Mouse (Mus musculus) testis, postnatal 10 days (tissue): ENCODE data around the gene Gm7173.

Experiments
- DNase-seq: peaks from one replicate; pipeline ENCODE4 v3.0.0; 2021; ENCODE audit warnings: low spot score

Gene Gm7173

GRCm38 (mm10) chrX:79516977-79517645 is at the start of gene Gm7173:
Gene Gm7173 (minus strand): TSS chrX:79517285.
- peak; percentile 57 for DNase-seq

GRCm38 (mm10) chrX:79517646-79518016 is 546 bp upstream of the Gm7173 start:
- no peak for DNase-seq

GRCm38 (mm10) chrX:79316790-79317189 is 200.3 kb downstream of the Gm7173 start:
- DNase-seq = no peak
